Mouse (Mus musculus) hindbrain, embryonic 11.5 days (tissue): Measurements from ENCODE around the gene Exoc6b. TPM values are rescaled to one million over a fixed set of nuclear protein-coding genes. Genes with fewer than 3 reads are reported as not detected.

Source experiments
- ATAC-seq: fragments of 200-750 bp; cut with Nextera tagmentation; 2 replicates; pipeline ENCODE4 v1.8.0; 2017; ENCODE audit warnings: mild to moderate bottlenecking, moderate TSS enrichment, moderate library complexity; ENCODE audit not compliant: low FRiP score
- DNase-seq: peaks from one replicate; pipeline ENCODE4 v3.0.0-alpha.2; 2015; ENCODE audit warnings: low spot score
- H3K27ac ChIP-seq: fragments of 300-500 bp; sonication (generic); 2 replicates; pipeline ENCODE4 v1.5.1; 2014; ENCODE audit warnings: mild to moderate bottlenecking, low read depth, low read length
- H3K27me3 ChIP-seq: fragments of 300-500 bp; sonication (generic); 2 replicates; pipeline ENCODE4 v1.6.1; 2014; ENCODE audit warnings: mild to moderate bottlenecking, low read length, moderate library complexity, mixed read lengths; ENCODE audit not compliant: control insufficient read depth, insufficient read depth
- H3K36me3 ChIP-seq: fragments of 300-500 bp; sonication (generic); 2 replicates; pipeline ENCODE4 v1.6.1; 2014; ENCODE audit warnings: mild to moderate bottlenecking, low read length, moderate library complexity, mixed read lengths; ENCODE audit not compliant: control insufficient read depth, insufficient read depth
- H3K4me1 ChIP-seq: fragments of 300-500 bp; sonication (generic); replicated peaks from 2 replicates; pipeline ENCODE4 v1.6.1; 2014; ENCODE audit warnings: low read length, mixed read lengths; ENCODE audit not compliant: control insufficient read depth, insufficient read depth
- H3K4me2 ChIP-seq: fragments of 300-500 bp; sonication (generic); replicated peaks from 2 replicates; pipeline ENCODE4 v1.6.1; 2014; ENCODE audit warnings: mild to moderate bottlenecking, low read depth, low read length
- H3K4me3 ChIP-seq: fragments of 300-500 bp; sonication (generic); 2 replicates; pipeline ENCODE4 v1.5.1; 2014; ENCODE audit warnings: low read depth, low read length
- H3K9ac ChIP-seq: fragments of 300-500 bp; sonication (generic); 2 replicates; pipeline ENCODE4 v1.6.1; 2014; ENCODE audit warnings: low read depth, low read length
- H3K9me3 ChIP-seq: fragments of 300-500 bp; sonication (generic); 2 replicates; pipeline ENCODE4 v1.6.1; 2016; ENCODE audit warnings: low read length; ENCODE audit not compliant: control insufficient read depth
- WGBS: fragments of 180-500 bp; shearing (Covaris S2); extraction: QIAGEN DNeasy Blood & Tissue Kit; methylation state at CpG from one replicate; pipeline ENCODE4 v1.1.7; 2014; 5-methylcytosine and 5-hydroxymethylcytosine counted together
- polyA plus RNA-seq: library from polyadenylated mRNA; unstranded; fragments of >200 nt; fragmentation: Nextera tagmentation; extraction: Ambion mirVana; gene quantifications from 2 replicates; pipeline ENCODE4 v1.2.1, GENCODE M21; 2014

Gene Exoc6b
- polyA plus RNA-seq, 1 experiment from 2014 or later: 46.4 TPM

DNA sequence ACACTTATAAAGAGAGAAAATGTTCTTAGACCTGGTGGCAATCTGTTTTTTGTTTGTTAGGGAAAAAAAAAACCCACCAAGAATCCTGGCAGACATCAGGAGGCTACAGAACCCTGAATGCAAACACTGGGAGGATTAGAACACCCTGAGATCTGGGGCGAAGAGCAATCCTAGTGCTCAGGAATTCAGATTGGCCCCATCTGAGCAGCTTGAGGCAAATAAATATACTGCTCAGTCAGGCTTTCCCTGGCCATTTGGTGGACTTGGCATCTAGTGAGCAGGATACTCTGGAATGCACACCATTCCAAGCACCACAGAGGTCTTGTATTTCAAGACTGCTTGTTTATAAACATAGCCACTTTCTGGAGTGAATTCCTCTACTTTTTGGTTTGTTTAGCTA, 412.2 kb downstream of the Exoc6b start:
- DNase-seq: no peak
- WGBS: 68% methylated on average over 1 of the region's 1 CpGs
- Histone ChIP-seq H3K36me3 (no peaks in the 10 kb centered on the region), H3K4me1 (no peaks in the 10 kb centered on the region), H3K4me2 (no peak overlapping the region), H3K9me3 (no peaks in the 10 kb centered on the region), H3K9ac (no peak overlapping the region), H3K27me3 (no peaks in the 10 kb centered on the region), H3K27ac (no peak overlapping the region), H3K4me3 (no peak overlapping the region)
- no peak for ATAC-seq

DNA sequence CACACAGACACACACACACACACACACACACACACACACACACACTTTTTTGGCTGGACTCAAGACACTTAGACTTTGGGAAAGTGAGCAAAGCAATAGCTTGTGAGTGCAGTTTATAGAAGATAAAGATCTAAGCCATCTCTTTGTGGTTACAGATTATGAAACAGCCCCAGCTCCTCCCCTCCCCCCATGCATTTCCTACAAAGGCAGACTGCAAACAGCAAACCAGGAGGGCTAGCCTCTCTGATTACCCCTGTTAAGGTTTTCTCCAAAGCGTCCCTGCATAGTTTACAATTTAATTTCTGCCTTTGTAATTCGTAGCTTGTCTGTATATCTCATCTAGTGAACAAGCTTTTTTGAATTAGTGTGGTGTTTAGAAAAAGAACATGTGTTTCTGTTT, 412.6 kb downstream of the Exoc6b start:
- DNase-seq (no peak), ATAC-seq (no peak)
- Histone ChIP-seq H3K27me3 (no peaks in the 10 kb centered on the region), H3K9ac (no peak overlapping the region), H3K4me3 (no peak overlapping the region), H3K36me3 (no peaks in the 10 kb centered on the region), H3K9me3 (no peaks in the 10 kb centered on the region), H3K4me2 (no peak overlapping the region), H3K27ac (no peak overlapping the region), H3K4me1 (no peaks in the 10 kb centered on the region)
- WGBS: 68% methylated on average over 2 of the region's 2 CpGs

DNA sequence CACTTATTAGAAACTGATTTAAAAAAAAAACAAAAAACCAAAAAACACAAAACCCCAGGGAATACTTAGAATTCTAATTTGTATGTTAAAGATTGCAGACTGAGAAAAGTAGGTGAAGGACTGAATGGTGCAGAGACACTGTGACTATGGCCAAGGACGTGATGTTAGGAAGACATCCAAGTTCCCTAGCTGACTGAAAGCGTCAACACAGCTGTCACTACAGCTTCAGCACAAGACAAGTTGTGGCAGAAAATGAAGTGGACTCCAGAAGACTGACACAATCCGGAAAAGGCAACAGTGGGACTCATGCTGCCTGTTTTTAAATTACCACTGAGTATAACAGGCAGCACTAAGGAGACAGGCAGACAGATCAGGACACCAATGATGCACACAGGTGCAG, 417.4 kb downstream of the Exoc6b start:
- no peak for ATAC-seq
- Histone ChIP-seq H3K9me3 (no peaks in the 10 kb centered on the region), H3K27ac (no peak overlapping the region), H3K4me3 (no peak overlapping the region), H3K4me2 (no peak overlapping the region), H3K36me3 (no peaks in the 10 kb centered on the region), H3K9ac (no peak overlapping the region), H3K27me3 (no peaks in the 10 kb centered on the region), H3K4me1 (no peaks in the 10 kb centered on the region)
- WGBS: 89% methylated on average over 3 of the region's 3 CpGs
- DNase-seq: no peak

DNA sequence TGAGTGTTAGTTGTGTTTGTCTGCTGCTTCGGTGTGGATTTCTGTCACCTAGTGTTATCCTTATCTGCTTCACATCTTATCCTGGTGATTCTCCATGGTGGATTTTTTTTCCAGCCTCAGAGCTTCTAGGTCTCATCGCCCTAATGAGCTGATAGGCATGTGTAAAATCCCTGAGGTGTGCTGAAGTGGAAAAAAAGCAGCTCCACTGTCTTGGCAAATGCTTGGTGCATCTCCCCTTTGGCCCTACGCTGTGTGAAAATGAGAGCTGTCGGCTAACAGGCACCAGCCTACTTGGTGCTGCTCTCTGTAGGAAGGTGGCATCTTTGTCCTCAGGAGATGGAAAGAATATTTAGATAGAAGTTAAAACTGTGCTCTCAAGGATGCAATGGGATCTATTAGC, 422.1 kb downstream of the Exoc6b start:
- H3K27ac ChIP-seq: no peak overlapping the region
- WGBS: 73% methylated on average over 4 of the region's 4 CpGs
- H3K9ac ChIP-seq: no peak overlapping the region
- ATAC-seq (no peak), DNase-seq (no peak)
- H3K4me1 ChIP-seq: no peaks in the 10 kb centered on the region
- no peaks in the 10 kb centered on the region for H3K9me3 ChIP-seq
- H3K36me3 ChIP-seq: no peaks in the 10 kb centered on the region
- no peak overlapping the region for H3K4me3 ChIP-seq
- H3K4me2 ChIP-seq: no peak overlapping the region
- H3K27me3 ChIP-seq: no peaks in the 10 kb centered on the region

DNA sequence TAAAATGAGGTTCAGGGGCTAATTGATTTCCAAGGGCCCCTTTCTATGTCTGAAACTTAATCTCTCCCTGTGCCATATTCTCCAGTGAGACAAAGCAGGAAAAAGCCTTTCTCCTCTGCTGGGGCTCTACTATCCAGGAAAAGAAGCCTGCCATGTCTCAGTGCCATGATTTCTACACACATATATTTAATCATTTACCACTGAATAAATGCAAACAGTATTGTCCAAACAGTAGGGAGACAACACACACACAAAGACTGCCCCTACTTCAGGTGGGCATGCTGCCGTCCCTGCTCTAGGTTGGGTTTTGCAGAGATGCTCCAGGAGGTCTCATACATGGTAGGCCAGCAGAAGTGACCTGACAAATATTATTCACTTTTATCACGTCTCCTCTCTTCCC, 422.6 kb downstream of the Exoc6b start:
- Histone ChIP-seq H3K4me1 (no peaks in the 10 kb centered on the region), H3K4me3 (no peak overlapping the region), H3K9me3 (no peaks in the 10 kb centered on the region), H3K9ac (no peak overlapping the region), H3K27me3 (no peaks in the 10 kb centered on the region), H3K36me3 (no peaks in the 10 kb centered on the region), H3K27ac (no peak overlapping the region), H3K4me2 (no peak overlapping the region)
- DNase-seq: no peak
- 80% methylated on average over 2 of the region's 2 CpGs for WGBS
- ATAC-seq: no peak

DNA sequence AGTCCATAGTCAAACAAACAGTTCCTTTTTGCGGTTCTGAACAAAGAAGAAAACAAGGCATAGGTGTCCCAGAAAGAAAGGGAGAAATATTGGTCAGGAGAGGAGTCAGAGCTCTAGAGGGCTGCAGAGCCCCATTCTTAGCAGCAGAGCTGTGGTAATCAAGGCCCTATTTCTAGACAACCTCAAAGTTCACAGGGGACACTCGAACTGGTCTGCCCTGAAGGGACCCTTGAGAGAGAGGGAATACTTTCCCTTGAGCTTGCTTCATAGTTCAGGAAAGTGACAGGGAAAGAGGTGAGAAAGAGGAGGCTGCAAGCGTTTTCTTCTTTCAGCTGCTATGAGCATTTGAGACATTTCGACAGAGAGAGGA, 428.3 kb downstream of the Exoc6b start:
- Histone ChIP-seq H3K27me3 (no peaks in the 10 kb centered on the region), H3K9ac (no peak overlapping the region), H3K4me1 (no peaks in the 10 kb centered on the region), H3K9me3 (no peaks in the 10 kb centered on the region), H3K4me2 (no peak overlapping the region), H3K36me3 (no peaks in the 10 kb centered on the region), H3K27ac (no peak overlapping the region), H3K4me3 (no peak overlapping the region)
- DNase-seq: no peak
- WGBS: 79% methylated on average over 4 of the region's 4 CpGs
- ATAC-seq: no peak

DNA sequence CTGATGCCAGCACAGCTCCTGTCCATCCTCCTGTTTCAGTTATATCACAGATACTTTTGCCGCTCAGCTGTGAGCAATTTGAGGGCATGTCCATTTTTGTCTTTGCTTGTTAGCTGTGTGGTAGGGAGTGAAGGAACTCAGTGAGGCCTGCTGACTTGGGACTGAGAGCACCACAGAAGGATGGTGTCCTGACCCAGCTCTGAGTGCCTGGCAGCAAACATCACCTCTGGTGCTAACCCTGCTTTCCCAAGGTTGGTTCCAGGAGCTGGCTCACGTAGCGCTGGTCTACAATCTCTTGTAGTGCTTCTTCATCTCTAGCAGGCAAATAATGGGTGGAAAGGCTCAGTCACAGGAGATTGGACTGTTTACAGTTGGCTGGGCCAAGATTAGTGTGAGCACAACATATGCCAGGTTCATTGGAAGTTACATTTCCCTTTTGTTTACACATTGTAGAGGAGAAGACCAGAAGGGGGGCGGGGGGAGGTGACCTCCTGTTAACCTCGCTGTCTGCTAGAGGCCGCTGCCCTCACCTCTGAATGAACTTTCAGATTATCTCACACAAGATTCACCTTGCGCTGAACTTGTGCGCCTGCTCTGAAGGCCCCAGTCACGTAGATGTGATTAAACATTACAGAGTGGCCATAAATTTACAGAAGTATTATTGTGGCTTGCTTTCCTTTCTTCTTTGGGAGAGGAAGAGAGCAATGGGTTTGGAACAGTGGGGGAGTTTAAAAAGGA, 428.8 kb downstream of the Exoc6b start:
- H3K4me3 ChIP-seq: no peak overlapping the region
- WGBS: 65% methylated on average over 9 of the region's 9 CpGs
- H3K4me1 ChIP-seq: no peaks in the 10 kb centered on the region
- H3K27me3 ChIP-seq: no peaks in the 10 kb centered on the region
- H3K36me3 ChIP-seq: no peaks in the 10 kb centered on the region
- no peak overlapping the region for H3K27ac ChIP-seq
- DNase-seq: no peak
- H3K9ac ChIP-seq: no peak overlapping the region
- no peak for ATAC-seq
- H3K9me3 ChIP-seq: no peaks in the 10 kb centered on the region
- H3K4me2 ChIP-seq: no peak overlapping the region

DNA sequence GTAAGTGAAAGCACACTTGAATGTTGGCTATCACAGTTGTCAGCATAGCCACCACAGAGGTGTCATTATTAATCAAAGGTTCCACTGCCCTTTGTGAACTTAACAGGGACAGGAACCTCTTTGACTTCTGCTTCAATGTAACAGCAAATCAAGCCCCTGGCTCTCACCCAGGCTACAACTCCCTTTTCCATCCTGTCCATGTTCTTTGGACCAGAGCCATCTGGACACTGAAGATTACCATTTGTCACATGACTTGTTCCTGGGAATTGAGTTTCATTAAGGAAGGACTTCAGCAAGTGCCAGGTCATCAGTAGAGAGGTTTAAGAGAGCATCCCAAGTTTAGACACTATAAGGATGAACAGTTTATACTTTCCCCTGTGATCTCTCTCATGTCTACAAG, 431.1 kb downstream of the Exoc6b start:
- Histone ChIP-seq H3K9me3 (no peaks in the 10 kb centered on the region), H3K27me3 (no peaks in the 10 kb centered on the region), H3K36me3 (no peaks in the 10 kb centered on the region), H3K27ac (no peak overlapping the region), H3K4me2 (no peak overlapping the region), H3K4me1 (no peaks in the 10 kb centered on the region), H3K9ac (no peak overlapping the region), H3K4me3 (no peak overlapping the region)
- no peak for DNase-seq
- no peak for ATAC-seq

DNA sequence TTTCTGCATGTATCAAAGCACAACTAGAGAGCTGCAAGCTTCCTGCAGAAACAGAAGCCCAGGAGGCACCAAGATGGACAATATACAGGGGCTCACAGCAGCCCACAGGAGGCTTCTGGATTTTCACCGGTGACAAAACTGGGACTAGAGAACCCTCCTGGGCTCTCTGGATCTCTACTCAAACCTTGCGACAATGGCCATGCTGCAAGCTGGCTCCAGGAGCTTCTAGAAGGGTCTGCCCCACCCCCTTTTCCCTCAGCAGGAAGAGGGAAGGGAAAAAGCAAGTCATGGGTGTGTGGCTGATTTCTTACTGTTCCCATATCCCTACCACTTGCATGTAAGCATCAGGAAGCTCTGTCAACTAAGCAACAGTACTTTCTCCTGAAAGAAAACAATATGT, 437.7 kb downstream of the Exoc6b start:
- no peak overlapping the region for H3K27ac ChIP-seq
- no peak overlapping the region for H3K9ac ChIP-seq
- H3K9me3 ChIP-seq: no peaks in the 10 kb centered on the region
- WGBS: 88% methylated on average over 2 of the region's 2 CpGs
- DNase-seq (no peak), ATAC-seq (no peak)
- no peaks in the 10 kb centered on the region for H3K27me3 ChIP-seq
- no peaks in the 10 kb centered on the region for H3K4me1 ChIP-seq
- H3K4me3 ChIP-seq: no peak overlapping the region
- no peak overlapping the region for H3K4me2 ChIP-seq
- no peaks in the 10 kb centered on the region for H3K36me3 ChIP-seq
